Mouse (Mus musculus) neural tube, embryonic 10.5 days (tissue): ENCODE data around the gene Map3k14.
"Not testable (repeated sequence)": the region's sequence is repeated elsewhere in the genome, so short reads cannot be mapped to it uniquely, and the experiment has no call there.

Experiments used
- DNase-seq: peaks from one replicate; pipeline ENCODE4 v3.0.0-alpha.2; 2017; ENCODE audit warnings: low spot score; ENCODE audit errors: extremely low spot score

Map3k14 gene

DNA sequence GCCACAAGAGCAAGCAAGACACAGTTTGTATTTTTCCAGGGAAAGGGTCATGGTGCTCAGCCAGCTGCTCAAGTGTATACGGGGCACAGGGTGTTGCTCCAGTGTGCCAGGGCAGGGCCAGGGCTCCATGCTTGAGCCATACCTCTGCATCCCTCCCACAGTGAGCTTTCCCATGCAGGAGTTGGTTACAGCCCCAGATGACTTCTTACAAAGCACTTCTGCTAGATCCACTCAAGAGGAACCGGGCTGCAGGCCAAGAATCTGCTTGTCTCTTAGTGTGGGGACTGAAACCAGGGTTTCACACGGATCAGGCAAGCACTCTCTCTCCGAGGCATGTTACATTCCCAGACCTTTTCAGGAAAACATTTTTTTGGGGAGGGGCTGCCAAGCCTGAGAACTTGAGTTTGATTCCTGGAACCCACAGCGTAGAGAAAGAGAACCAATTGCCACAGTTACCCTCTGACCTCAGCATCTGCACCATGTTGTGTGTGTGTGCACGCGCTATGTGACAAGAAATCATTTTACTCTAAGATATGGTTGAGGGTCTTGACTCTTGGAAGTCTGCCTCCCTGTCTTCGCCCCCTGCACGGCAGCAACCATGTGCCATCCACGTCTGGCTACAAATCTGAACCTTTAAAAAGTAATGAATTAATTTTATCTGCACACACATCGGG lies 19.6 kb downstream of the Map3k14 start:
- no peak for DNase-seq

DNA sequence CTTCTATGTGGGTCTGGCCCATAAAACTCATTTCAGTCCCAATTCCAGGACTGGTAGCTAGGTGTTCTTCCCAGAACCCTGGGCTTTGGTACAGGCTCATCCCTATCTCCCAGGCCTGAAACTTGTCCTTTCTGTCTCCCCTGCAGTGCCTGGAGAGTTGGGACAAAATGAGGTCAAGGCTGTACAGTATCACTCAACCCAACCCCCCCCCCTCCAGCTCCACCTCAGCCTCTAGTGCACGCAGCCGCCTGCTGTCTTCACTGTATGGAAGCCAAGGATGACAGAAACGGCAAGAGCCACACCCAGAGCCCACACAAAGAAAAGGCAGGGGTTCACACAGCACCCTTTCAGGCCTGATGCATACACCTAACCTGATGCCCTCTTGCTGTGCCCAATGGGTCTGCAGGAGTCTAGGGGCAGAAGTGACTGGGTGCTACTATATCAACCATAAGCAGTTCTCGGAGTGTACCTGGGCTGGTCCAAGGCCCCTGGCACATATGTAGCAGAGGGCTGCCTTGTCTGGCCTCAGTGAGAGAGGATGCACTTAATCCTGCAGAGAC lies 20.5 kb downstream of the Map3k14 start:
- no peak for DNase-seq

GRCm38 (mm10) chr11:103246081-103246730 lies 21.1 kb downstream of the Map3k14 start:
- DNase-seq, result no peak

DNA sequence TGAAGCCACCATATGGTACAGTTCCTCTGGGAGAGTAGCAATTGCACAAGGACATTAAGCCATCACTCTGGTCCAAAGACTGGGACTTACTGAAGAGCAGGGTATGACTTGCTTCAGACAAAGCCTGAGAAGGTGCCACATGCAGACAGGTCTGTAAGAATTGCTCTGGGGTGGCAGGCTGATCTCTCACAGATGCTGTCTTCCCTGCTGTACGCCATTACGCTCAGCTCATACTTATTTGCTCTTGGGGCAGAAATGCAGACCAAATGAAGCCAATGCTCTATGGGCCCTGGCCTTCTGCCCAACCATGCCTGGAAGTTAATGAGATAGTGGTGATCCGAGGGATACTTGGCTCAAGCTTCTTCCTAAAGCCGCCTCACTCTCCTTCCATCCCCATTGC lies 22.4 kb downstream of the Map3k14 start:
- DNase-seq, result no peak

DNA sequence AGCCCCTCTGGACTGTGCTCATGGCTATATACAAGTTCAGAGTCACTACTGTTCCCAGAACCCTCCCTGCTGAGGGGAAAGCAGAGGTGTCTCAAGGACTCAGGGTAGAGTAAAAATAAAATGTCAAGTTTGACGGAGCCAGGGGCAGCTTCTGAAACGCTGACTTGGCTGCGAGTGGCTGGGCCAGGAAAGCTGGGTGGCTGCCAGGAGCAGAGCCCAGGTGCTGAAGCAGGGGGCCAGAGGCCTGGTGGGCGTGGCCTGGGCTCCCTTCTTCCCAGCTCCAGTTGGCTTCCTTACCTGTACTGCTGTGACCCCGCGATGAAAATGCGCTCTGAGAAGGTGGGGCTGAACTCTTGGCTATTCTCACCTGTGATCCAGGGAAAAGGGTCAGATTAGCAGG lies 26.5 kb downstream of the Map3k14 start:
- DNase-seq, result no peak

DNA sequence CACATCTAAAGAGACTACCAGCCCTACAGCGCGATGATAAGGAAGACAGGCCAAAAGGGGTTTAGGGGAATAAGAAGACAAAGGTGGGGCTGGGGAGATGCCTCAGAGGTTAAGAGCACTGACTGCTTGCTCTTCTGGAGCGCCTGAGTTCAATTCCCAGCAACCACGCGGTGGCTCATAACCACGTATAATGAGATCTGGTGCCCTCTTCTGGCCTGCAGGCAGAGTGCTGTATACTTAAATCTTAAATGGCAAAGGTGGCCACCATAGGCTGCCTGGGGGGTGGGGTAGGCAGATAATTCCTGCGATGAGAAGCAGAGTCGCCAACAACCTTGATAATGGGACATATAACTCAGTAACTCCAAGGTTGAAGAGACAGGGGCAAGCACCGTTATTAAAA lies 29.5 kb downstream of the Map3k14 start:
- no peak for DNase-seq

GRCm38 (mm10) chr11:103236903-103237302 lies 30.4 kb downstream of the Map3k14 start:
- DNase-seq, result no peak

DNA sequence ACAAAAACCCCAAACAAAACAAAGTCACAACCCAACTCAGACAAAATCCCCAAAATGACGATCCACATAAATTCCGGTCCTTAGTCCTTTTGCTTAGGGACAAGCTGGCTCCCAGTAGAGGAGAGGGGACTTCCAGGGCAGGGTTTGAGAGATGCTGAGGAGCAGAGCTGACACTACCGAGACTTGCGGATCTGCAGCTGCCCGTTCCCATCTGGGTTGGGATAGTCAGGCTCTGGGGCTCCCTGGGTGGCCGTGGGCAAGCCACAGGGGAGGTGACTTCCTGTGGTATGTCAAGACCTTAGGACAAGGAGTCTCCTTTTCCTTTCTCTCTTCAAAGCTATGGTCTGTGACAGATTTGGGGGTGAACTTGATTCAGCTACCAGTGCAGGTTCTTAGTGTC lies 30.8 kb downstream of the Map3k14 start:
- DNase-seq, result no peak

- no peak for DNase-seq
These were observed 31.6 kb downstream of the Map3k14 start for GRCm38 (mm10) chr11:103235702-103236101.

DNA sequence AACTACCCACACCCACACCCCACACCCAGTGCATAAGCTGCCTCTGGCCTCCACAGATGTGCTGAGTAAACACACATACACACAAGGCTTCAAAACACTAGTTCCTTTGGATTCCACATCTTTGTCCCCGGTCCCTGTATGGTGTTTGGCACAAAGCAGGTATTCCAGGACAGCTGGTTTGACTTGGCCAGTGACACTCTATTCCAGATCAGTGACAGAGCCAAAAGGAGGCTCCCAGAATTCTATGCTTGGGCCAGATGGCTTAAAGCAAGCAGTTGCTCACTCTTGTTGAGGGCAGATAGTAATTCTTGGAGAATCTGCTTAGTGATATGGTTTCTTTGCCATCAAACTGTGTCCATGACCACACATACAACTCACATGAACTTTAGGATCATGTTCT lies 32.8 kb downstream of the Map3k14 start:
- DNase-seq, result no peak

- peak; percentile 78 for DNase-seq
These were observed 34.3 kb downstream of the Map3k14 start for GRCm38 (mm10) chr11:103232966-103233365.

DNA sequence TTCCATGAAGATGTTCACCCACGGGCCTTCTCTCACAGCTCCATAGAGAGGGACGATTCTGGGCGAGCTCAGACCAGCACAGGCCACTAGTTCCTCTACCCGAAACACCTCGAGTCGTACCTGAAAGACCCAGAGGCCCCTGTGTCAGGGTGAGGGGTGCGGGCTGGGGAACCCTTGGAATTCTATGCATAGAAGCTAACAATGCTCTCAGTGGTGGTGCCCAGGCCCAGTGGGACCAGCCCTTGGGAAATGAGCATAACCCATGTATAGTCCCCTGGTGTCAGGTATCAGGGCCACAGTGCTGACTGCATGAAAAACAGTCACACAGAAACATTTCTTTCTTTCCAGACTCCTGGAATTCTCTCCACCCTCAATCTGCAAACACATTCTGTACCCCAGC lies 35.9 kb downstream of the Map3k14 start:
- DNase-seq, result no peak

- no peak for DNase-seq
These were observed 36.6 kb downstream of the Map3k14 start for GRCm38 (mm10) chr11:103230626-103231025.

GRCm38 (mm10) chr11:103229608-103230007 lies 37.7 kb downstream of the Map3k14 start:
- no peak for DNase-seq

GRCm38 (mm10) chr11:103223951-103224456 lies 43.3 kb downstream of the Map3k14 start:
- DNase-seq, result no peak

DNA sequence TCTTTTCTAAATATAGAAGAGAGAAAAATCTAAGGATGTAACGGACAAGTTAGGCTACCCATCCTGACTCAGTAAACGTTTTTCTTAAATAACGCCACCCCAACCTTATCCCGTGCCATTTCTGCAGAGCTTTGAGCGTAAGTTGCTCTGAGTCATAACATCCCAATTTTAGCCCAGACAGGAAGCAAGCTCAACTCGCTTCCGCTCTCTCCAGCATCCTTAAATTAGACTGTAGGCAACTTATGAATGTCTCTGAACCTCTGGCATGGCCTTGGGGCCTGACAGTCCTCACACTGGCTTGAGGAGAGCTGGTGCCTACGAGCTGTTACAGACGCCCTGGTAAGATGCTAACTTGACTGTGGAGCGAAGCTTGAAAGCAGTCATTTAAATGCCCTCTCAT lies 43.8 kb downstream of the Map3k14 start:
- no peak for DNase-seq

GRCm38 (mm10) chr11:103222718-103223117 lies 44.6 kb downstream of the Map3k14 start:
- DNase-seq, result not testable (repeated sequence)

GRCm38 (mm10) chr11:103221437-103221836 lies 45.8 kb downstream of the Map3k14 start:
- DNase-seq, result no peak

DNA sequence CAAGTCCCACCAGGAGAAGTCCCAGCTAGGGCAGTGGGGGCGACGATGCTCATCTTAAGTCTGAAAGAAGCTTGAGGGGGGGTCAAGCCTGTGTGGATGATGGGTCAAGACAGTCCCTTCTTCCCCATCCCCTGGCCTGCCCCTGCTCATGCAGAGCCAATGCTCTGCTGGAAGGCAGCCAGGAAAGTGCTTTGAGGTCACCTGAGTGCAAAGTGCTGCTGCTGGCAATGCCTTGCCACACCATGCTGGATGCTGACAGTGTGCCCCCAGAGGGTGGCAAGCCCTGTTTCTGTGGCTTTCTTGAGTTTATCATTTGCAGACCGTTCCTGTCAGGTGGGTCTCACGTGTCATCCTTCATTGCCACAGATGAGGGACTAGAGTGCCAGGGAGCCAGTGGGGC lies 47.3 kb downstream of the Map3k14 start:
- no peak for DNase-seq

GRCm38 (mm10) chr11:103219259-103219658 lies 48.0 kb downstream of the Map3k14 start:
- no peak for DNase-seq

GRCm38 (mm10) chr11:103218517-103218901 lies 48.8 kb downstream of the Map3k14 start:
- DNase-seq, result no peak

- peak; percentile 57 for DNase-seq
These were observed 49.3 kb downstream of the Map3k14 start, which contains the start of gene Spata32 for GRCm38 (mm10) chr11:103217790-103218516. Gene Spata32, minus strand, starts transcription at chr11:103218432.
